Mouse (Mus musculus) small intestine, adult 2 months (tissue): ENCODE measurements around the gene Rwdd2b. TPM values are rescaled to one million over a fixed set of nuclear protein-coding genes. Genes with fewer than 3 reads are reported as not detected.

Source experiments
- H3K27ac ChIP-seq: fragments of 200-500 bp; 2 replicates; pipeline ENCODE4 v1.5.1; 2012; ENCODE audit warnings: low read depth, low read length, control low read depth, inconsistent platforms; ENCODE audit not compliant: insufficient read depth
- H3K27me3 ChIP-seq: fragments of 200-500 bp; 2 replicates; pipeline ENCODE4 v1.6.1; 2012; ENCODE audit warnings: mild to moderate bottlenecking, moderate library complexity, low read length, inconsistent platforms; ENCODE audit not compliant: control insufficient read depth, insufficient read depth
- H3K36me3 ChIP-seq: fragments of 200-500 bp; 2 replicates; pipeline ENCODE4 v1.6.1; 2012; ENCODE audit warnings: mild to moderate bottlenecking, low read length, control low read depth, inconsistent platforms; ENCODE audit not compliant: control insufficient read depth, insufficient read depth
- H3K4me1 ChIP-seq: fragments of 200-500 bp; 2 replicates; pipeline ENCODE4 v1.6.1; 2012; ENCODE audit warnings: low read length, inconsistent platforms, mixed read lengths; ENCODE audit not compliant: control insufficient read depth, insufficient read depth, insufficient read length
- H3K4me3 ChIP-seq: fragments of 200-500 bp; 2 replicates; pipeline ENCODE4 v1.5.1; 2012; ENCODE audit warnings: low read depth, mild to moderate bottlenecking, control low read depth, inconsistent platforms, low read length, moderate library complexity
- CTCF ChIP-seq: fragments of 200-500 bp; IDR thresholded peaks from 2 replicates; pipeline ENCODE4 v1.5.1; 2012; ENCODE audit warnings: low read depth, mild to moderate bottlenecking, control low read depth, inconsistent platforms, low read length, moderate library complexity, mixed read lengths; ENCODE audit not compliant: insufficient replicate concordance, insufficient read length; ENCODE audit errors: extremely low read depth
- POLR2A ChIP-seq: fragments of 200-500 bp; IDR thresholded peaks from 2 replicates; pipeline ENCODE4 v1.6.1; 2012; ENCODE audit warnings: low read depth, mild to moderate bottlenecking, control low read depth, inconsistent platforms, low read length, moderate library complexity
- WGBS: fragments of 180-500 bp; shearing (Covaris S2); methylation state at CpG from one replicate; pipeline ENCODE4 v1.1.7; 2018; 5-methylcytosine and 5-hydroxymethylcytosine counted together
- polyA plus RNA-seq: library from polyadenylated mRNA; depleted of rRNA; stranded (reverse); fragments of >200 nt; gene quantifications from 2 replicates; pipeline ENCODE4 v1.2.3, GENCODE M21; 2012; rRNA removed

Rwdd2b gene
- polyA plus RNA-seq = 10.2 and 33.3 TPM in 2 replicates

DNA sequence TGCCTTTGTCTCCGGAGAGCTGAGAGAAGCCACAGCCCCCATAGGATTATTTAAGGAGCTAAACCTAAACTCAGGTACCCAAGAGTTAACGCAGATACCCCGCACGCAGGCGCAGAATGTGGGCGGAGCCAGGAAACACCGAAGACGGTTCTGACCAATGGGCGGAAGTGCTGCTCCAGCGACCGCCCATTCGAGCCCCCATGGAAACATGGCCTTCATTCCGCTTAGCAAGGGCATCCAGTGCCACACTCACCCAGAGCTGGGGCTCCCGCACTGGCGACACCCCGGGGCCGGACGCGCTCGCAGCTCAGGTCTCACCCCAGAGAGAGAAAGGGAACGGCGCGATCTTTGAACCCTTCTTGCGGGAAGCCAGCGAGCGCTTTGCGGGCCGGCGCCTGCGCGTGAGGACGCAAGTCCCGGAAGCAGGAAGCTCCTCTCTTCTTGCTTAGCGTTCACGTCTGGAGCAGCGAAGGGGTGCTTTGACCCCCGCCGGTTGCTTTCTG, at the start of gene Rwdd2b:
Gene Rwdd2b (minus strand): TSS at position 390 of the 503 bp plus-strand sequence.
- H3K4me3 ChIP-seq = peak within 1 kb of the TSS; percentile 73
- no peaks in the 10 kb centered on the region for H3K27me3 ChIP-seq
- under 1% methylated on average over 38 of the region's 38 CpGs for WGBS
- H3K4me1 ChIP-seq = peaks cover 31% of the 10 kb centered on the region
- peak within 1 kb of the TSS; percentile 95 for H3K27ac ChIP-seq
- TF ChIP-seq CTCF (no peak), POLR2A (peak; percentile 85; the same call in 1 of the 2 replicates)
- peaks cover 8% of the 10 kb centered on the region for H3K36me3 ChIP-seq

DNA sequence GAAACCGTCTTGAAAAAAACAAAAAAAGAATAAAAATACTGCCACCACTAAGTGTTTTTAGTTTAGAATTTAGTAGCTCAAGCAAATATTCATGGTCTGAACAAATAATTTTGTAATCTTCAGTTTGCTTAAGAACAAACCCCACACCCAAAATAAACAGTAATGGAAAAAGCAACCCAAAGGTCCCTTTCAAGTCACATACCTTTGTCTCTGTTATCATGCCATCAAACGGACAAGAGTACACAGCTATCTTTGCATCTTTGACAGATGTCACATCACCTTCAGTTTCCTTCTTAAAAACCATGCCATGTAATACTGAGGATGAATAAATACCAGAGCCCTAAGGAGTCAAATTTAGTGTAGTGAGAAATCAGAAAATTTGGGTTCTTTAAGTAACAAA, 48.2 kb upstream of the Rwdd2b start:
- Histone ChIP-seq H3K27ac (no peak overlapping the region), H3K27me3 (no peaks in the 10 kb centered on the region), H3K36me3 (peaks cover 70% of the 10 kb centered on the region)

DNA sequence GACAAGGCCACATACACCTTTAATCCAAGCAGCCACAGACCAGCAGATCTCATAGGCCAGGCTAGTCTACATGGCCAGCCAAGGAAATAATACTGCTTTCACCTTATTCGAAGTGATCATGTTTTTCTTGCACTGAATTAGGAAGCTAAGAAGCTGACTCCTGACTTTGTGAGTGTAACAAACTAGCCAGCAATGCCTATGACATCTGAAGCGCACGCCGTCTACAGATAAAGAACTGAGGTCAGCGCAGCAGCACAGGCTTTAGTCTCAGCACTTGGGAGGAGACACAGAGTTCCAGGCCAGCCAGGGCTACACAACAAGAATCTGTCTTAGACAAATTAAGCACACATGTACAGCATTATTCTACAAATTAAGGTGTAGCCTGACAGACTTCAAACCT, 46.4 kb upstream of the Rwdd2b start:
- TF ChIP-seq POLR2A (no peak), CTCF (no peak)
- no peaks in the 10 kb centered on the region for H3K27me3 ChIP-seq
- H3K27ac ChIP-seq = no peak overlapping the region
- H3K4me1 ChIP-seq = no peaks in the 10 kb centered on the region
- H3K36me3 ChIP-seq = peaks cover 75% of the 10 kb centered on the region
- H3K4me3 ChIP-seq = no peak overlapping the region
- 91% methylated on average over 5 of the region's 5 CpGs for WGBS

More for the DNA sequence above, 48.2 kb upstream of the Rwdd2b start:
- TF ChIP-seq CTCF (no peak), POLR2A (no peak)
- H3K4me3 ChIP-seq = no peak overlapping the region
- no peaks in the 10 kb centered on the region for H3K4me1 ChIP-seq
- 72% methylated on average over 2 of the region's 2 CpGs for WGBS

DNA sequence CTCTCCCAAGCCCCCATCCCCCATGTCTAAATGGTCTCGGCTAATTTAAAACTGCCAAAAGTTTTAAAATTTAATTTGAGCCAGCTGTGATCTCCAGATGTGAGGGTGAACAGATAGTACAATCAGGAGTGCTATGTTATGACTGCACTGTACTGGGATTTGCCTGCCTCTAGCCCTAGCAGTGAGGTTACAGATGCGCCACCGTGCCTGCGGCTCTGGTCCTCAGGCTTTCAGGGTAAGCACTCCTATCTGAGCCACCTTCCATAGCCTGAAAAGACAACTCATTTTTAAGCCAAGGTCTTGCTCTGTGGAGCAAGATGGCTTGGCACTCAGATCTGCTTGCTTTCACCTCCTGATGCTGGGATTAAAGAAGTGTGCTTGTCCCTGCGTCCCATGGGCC, 44.0 kb upstream of the Rwdd2b start:
- 88% methylated on average over 5 of the region's 5 CpGs for WGBS
- H3K27ac ChIP-seq = no peak overlapping the region
- no peaks in the 10 kb centered on the region for H3K27me3 ChIP-seq
- H3K36me3 ChIP-seq = peaks cover 69% of the 10 kb centered on the region
- H3K4me1 ChIP-seq = no peaks in the 10 kb centered on the region
- no peak overlapping the region for H3K4me3 ChIP-seq
- TF ChIP-seq POLR2A (no peak), CTCF (no peak)

DNA sequence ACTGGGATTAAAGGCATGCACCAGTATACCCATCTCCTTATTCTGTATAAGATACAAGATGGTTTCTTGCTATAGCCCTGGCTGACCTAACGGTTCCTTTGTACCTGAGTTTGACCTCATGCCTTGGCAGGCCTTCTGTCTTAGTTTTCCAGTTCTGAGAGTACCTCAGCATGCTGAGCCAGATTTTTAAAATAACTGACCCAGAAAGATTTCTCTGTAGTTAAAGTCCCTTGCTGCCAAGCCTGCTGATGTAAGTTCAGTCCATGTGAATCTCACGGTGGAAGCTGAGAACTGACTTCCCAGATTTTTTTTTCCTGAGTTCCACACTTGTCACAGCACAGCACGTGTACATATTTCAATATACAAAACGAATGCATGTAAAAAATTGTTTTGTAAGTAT, 30.2 kb upstream of the Rwdd2b start:
- no peaks in the 10 kb centered on the region for H3K27me3 ChIP-seq
- no peak overlapping the region for H3K4me3 ChIP-seq
- no peak for TF ChIP-seq CTCF
- no peak for TF ChIP-seq POLR2A
- H3K4me1 ChIP-seq = no peaks in the 10 kb centered on the region
- peaks cover 51% of the 10 kb centered on the region for H3K36me3 ChIP-seq
- WGBS = 88% methylated on average over 4 of the region's 4 CpGs
- H3K27ac ChIP-seq = no peak overlapping the region

DNA sequence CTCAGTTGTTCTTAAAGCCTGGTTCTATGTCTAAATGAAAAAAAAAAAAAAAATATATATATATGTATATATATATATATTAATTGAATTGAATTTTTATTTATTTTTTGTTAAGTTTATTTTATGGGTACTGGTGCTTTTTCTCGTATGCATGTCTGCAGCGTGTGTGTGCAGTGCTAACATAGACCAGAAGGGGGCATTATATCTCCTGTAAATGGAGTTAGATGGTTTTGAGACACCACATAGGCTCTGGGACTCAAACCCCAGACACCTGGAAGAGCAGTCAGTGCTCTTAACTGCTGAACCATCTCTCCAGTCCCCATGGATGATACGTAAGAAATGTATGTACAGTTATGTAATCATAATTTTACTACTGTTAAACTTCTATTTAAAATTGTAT, 18.4 kb upstream of the Rwdd2b start:
- no peak overlapping the region for H3K27ac ChIP-seq
- WGBS = 97% methylated on average over 3 of the region's 3 CpGs
- H3K4me3 ChIP-seq = no peak overlapping the region
- H3K27me3 ChIP-seq = no peaks in the 10 kb centered on the region
- peaks cover 30% of the 10 kb centered on the region for H3K36me3 ChIP-seq
- peaks cover 3% of the 10 kb centered on the region; the same call in 1 of the 2 replicates for H3K4me1 ChIP-seq
- no peak for TF ChIP-seq CTCF
- no peak for TF ChIP-seq POLR2A

DNA sequence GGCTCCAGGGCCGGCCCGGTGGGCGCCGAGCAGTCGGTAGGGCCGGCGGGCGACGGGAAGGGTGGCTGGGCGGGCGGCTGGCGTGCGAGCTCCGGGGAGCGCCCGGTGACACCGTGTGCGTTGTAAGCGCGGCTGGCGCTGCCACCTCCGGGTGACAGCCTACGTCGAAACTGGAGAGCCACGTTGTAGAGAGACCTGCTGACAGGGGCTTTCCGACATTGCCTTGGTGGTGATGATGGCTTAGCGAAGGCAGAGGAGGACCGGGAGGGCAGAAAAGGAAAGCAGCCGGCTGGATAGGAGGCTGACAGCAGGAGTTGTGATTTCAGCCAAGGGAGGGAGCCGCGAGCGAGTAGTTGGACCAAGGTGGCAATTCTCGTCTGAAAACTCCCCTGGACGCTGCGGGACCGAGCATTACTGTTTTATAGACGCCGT, 14.8 kb upstream of the Rwdd2b start:
- H3K27ac ChIP-seq = peak overlapping the region; percentile 44
- no peaks in the 10 kb centered on the region for H3K27me3 ChIP-seq
- TF ChIP-seq POLR2A (no peak; the same call in 1 of the 2 replicates), CTCF (no peak)
- peaks cover 9% of the 10 kb centered on the region; the same call in 1 of the 2 replicates for H3K36me3 ChIP-seq
- under 1% methylated on average over 38 of the region's 38 CpGs for WGBS
- peak overlapping the region; percentile 96 for H3K4me3 ChIP-seq
- H3K4me1 ChIP-seq = peaks cover 3% of the 10 kb centered on the region; the same call in 1 of the 2 replicates
